Mouse (Mus musculus) thymus, adult 2 months (tissue): Measurements from ENCODE around the gene Dleu7.

Source experiments
- CTCF ChIP-seq: fragments of 200-500 bp; IDR thresholded peaks from 2 replicates; pipeline ENCODE4 v1.5.1; 2012; ENCODE audit warnings: mild to moderate bottlenecking, control low read depth, low read length, moderate library complexity, borderline replicate concordance; ENCODE audit not compliant: control insufficient read depth, poor library complexity, insufficient read depth; ENCODE audit errors: extremely low read depth
- POLR2A ChIP-seq: fragments of 200-500 bp; IDR thresholded peaks from 2 replicates; pipeline ENCODE4 v1.6.1; 2012; ENCODE audit warnings: mild to moderate bottlenecking, low read length, control low read depth, moderate library complexity; ENCODE audit not compliant: control insufficient read depth, poor library complexity, insufficient read depth; ENCODE audit errors: extremely low read depth

DNA sequence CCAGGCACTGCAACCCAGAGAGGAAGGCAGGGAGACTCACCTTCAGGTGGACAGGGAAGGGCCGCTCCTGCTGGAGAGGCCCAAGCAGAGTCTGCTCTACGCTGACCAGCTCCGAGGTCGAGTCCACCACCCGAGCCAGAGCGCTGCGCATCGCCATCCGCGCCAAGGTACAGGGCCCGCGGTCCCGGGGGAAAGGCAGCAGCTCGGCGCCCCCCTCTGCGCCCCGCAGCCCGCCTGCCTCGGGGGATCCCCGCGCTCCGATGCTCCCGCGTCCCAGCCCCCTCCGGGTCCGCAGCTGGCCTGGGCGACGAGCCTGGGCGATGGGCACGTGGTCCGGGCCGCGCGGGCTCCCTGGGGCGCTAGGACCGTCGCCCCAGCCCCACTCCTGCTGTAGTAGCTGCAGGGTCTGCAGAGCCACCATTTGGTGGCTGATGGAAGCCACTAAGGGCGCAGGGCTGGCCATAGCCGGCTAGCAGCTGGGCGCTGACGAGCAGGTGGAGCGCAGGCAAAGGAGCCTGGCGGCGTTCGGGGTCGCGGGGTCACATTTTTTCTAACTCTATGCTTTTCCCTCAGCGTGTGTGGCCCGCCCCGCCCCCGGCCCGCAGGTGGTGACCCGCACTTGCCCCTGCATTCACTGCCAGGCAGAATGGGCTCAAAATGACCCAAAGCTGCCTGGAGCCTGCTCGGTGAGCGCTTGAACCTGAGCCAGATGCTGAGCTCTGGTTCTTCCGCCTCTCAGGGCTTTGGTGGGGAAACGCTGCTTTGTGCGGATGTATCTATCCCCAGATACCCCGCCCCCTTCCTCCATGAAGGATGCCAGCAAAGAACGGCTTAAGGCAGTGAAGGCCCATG is at the start of gene Dleu7, which contains the start of gene Rnaseh2b:
- TF ChIP-seq CTCF (no peak), POLR2A (no peak)
